Mouse (Mus musculus): ENCODE results near the gene Gpr153. TPM values are rescaled to one million over a fixed set of nuclear protein-coding genes. Genes with fewer than 3 reads are reported as not detected.
A peak's percentile ranks its signal among the peaks of the same experiment; 100 is the strongest.
"Not testable (repeated sequence)": the region's sequence is repeated elsewhere in the genome, so short reads cannot be mapped to it uniquely, and the experiment has no call there.

Gpr153 gene
- polyA plus RNA-seq (2015; fragmentation: Nextera tagmentation; extraction: Ambion mirVana) = 9.0 and 9.3 TPM in 2 replicates

DNA sequence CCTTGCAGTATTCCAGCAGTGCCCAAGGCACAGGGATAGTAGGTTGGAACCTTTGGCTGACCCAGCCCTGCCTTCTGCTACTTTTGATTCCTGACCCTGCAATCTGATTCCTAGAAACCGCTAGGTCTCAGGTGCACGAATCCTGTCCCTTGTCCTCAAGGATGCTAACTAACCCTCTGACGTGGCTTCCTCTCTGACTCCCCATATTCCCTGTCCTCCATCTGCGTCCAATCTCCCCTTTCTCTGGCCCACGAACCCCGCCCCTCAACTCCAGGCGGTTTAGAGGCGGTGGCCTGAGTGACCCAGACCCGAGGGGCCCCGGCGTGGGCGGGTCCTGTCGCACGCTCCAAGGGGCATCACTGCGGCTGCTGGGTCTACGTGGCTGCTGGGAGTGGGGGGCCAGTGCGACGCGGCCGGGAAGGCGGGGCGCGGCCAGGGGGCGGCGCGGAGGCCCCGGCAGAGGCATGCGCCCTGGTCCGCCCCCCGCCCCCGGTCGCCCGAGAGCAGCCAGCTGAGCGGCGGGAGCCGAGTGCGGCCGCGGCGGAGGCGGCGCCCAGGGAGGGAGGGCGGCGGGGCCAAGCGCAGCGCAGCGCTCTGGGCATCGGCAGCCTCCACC is at the start of gene Gpr153:
Gpr153 (plus strand) TSS at position 612 of the 616 bp plus-strand sequence.
- WGBS = under 1% methylated on average over 39 of the region's 48 CpGs
- peaks cover 41% of the 10 kb centered on the region for H3K4me1 ChIP-seq (replicated peaks)
- no peaks in the 10 kb centered on the region for H3K9me3 ChIP-seq
- peak within 1 kb of the TSS; percentile 88 for H3K4me2 ChIP-seq
- peaks cover 93% of the 10 kb centered on the region for H3K27me3 ChIP-seq
- ATAC-seq (ENCODE audit: low FRiP score) = peak; percentile 74
- H3K27ac ChIP-seq = peak within 1 kb of the TSS; percentile 61
- H3K9ac ChIP-seq = peak within 1 kb of the TSS; percentile 90
- H3K36me3 ChIP-seq = peaks cover 17% of the 10 kb centered on the region
- peak within 1 kb of the TSS; percentile 59 for H3K4me3 ChIP-seq

DNA sequence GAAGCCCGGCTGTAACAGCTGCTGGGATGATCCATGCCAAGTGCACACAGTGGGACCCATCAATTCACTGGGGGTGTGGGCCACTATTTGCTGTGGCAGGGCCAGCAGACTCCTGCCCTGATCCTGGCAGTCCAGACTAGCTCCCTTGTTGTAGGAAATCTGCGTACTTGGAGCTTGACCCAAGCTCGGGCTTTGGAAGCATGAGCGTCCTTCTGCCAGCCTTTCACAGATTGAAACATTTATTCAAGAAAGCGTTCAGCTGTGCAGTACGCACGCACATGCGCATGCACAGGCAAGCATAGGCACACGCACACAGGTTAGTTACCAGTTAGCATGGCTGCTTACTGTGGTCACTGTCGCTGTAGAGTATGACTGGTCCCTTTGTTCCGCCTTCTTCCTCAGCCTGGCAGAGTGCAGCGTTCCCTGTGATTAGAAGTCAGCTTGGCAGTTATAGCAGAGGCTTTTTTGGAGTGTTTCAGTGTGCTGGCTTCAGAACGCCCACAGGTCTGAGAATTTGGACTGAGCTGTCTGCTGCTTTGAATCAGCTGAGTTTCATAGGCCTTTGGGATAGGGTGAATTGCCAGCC is 47.0 kb upstream of the Gpr153 start:
- peaks cover 26% of the 10 kb centered on the region for H3K4me1 ChIP-seq (replicated peaks)
- H3K4me3 ChIP-seq = no peak overlapping the region
- peak overlapping the region; percentile 65 for H3K27ac ChIP-seq
- H3K4me2 ChIP-seq = no peak overlapping the region
- no peaks in the 10 kb centered on the region for H3K9me3 ChIP-seq
- ATAC-seq (ENCODE audit: low FRiP score) = 0 out of 2 replicates have a peak, but pooled peaks have one; percentile 30
- H3K36me3 ChIP-seq = peaks cover 33% of the 10 kb centered on the region
- WGBS = 68% methylated on average over 13 of the region's 13 CpGs
- H3K9ac ChIP-seq = no peak overlapping the region
- H3K27me3 ChIP-seq = peaks cover 34% of the 10 kb centered on the region

DNA sequence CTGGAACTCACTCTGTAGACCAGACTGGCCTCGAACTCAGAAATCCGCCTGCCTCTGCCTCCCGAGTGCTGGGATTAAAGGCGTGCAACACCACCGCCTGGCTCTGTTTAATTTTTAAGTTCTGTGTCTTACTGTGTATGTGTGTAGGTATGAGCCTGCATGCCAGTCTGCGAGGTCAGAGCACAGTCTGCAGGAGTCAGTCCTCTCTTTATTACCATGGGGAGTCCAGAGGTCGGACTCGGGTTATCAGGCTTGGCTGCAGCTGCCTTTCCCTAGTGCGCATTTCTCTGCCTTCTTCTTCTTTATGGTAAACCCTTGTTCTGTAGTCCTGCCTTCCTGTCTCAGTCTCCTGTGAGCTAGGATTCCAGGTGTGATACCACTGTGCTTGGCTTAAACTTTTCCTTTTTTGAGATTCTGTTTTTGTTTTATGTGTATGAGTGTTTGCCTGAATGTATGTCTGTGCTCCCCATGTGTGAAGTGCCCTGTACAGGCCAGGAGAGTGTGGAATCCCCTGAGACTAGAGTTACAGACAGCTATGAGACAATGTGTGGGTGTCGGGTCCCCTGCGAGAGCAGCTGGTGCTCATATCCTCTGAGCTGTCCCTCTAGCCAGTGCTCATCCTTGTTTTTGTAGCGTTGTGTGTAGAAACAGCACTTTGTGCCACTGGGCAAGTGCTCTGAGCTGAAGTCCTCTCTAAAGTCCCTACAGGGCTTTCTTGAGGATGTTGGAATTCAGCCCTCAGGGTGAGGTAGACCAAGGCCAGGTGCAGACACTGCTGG is 46.1 kb upstream of the Gpr153 start:
- no peak overlapping the region for H3K9ac ChIP-seq
- H3K4me2 ChIP-seq = no peak overlapping the region
- no peaks in the 10 kb centered on the region for H3K9me3 ChIP-seq
- 86% methylated on average over 12 of the region's 12 CpGs for WGBS
- H3K27ac ChIP-seq = no peak overlapping the region
- H3K4me1 ChIP-seq (replicated peaks) = peaks cover 22% of the 10 kb centered on the region
- H3K27me3 ChIP-seq = peaks cover 26% of the 10 kb centered on the region
- H3K36me3 ChIP-seq = peaks cover 32% of the 10 kb centered on the region
- no peak for ATAC-seq (ENCODE audit: low FRiP score)
- H3K4me3 ChIP-seq = no peak overlapping the region

DNA sequence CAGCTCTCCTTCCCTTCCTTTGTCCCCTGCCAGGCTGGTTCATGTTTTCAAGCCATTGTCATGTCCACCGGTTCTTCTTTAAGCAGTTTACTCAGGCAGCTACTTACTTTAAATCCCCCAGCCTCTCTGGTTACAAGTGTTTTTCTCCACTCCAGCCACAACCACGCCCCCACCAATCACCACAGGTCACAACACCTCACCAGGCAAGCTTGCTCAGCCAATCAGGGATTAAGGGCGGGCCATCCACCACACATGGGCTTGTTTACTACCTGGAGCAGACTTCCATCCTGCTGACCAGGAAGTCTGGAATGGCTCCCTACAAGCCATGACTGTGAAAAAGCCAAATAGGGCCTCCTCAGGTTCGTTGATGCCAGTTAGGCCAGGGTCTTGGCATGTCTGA is 43.7 kb upstream of the Gpr153 start:
- WGBS = 46% methylated on average over 4 of the region's 4 CpGs
- not testable (repeated sequence) for H3K9ac ChIP-seq; H3K27me3 ChIP-seq; H3K27ac ChIP-seq; H3K4me2 ChIP-seq; H3K4me3 ChIP-seq; H3K9me3 ChIP-seq; ATAC-seq (ENCODE audit: low FRiP score)
- Histone ChIP-seq H3K36me3 (peaks cover 22% of the 10 kb centered on the region), H3K4me1 (replicated peaks) (peaks cover 22% of the 10 kb centered on the region)

DNA sequence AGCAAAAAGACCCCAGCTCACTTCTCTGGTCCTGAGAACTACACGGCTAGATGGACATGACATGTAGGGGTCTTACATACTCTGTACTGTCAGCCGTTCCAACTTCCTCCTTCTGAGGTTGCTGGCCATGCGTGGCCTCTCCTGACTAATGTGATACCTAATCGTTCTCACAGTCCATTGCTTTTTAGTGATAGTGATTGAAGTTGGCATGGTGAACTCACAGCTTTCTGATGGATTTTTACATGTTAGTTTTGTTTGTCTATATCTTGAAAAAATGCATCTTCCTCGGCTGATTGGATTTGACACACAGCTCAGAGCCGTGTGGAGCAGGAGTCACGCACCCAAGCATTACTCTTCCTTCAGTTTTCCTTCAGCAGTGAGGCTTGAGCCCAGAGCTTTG is 42.7 kb upstream of the Gpr153 start:
- no peak overlapping the region for H3K4me2 ChIP-seq
- H3K4me3 ChIP-seq = no peak overlapping the region
- H3K4me1 ChIP-seq (replicated peaks) = peaks cover 22% of the 10 kb centered on the region
- 0 out of 2 replicates have a peak, but pooled peaks cover 2% of the 10 kb centered on the region for H3K27me3 ChIP-seq
- H3K36me3 ChIP-seq = peaks cover 26% of the 10 kb centered on the region
- ATAC-seq (ENCODE audit: low FRiP score) = no peak
- no peaks in the 10 kb centered on the region for H3K9me3 ChIP-seq
- H3K27ac ChIP-seq = no peak overlapping the region; the same call in 1 of the 2 replicates
- 85% methylated on average over 7 of the region's 7 CpGs for WGBS
- H3K9ac ChIP-seq = no peak overlapping the region

DNA sequence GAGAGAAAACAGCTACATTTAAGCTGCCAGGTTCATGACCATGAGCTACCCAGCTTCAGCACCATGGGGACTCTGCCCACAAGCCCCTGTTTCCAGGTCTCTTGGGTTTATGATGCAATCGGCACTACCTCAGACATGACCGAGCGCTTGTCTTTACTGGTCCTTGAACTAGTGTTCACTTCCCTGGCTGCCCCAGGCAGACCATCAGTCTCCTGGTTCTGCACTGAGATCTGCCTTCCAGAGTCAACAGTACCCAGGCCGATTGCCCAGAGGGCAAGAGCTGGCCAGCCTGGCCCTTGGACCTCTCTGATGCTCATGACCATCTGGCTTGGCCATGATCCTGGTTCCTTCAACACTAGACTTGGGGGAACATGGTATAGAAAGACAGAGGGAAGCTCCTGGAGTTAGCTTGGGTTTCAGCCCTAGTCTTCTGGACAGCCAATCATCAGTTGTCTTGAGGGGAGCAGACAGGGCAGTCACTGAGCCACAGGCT is 41.6 kb upstream of the Gpr153 start:
- WGBS = 95% methylated on average over 4 of the region's 4 CpGs
- H3K4me3 ChIP-seq = no peak overlapping the region
- no peak overlapping the region for H3K9ac ChIP-seq
- no peak overlapping the region for H3K4me2 ChIP-seq
- 0 out of 2 replicates have a peak, but pooled peaks cover 2% of the 10 kb centered on the region for H3K27me3 ChIP-seq
- no peaks in the 10 kb centered on the region for H3K9me3 ChIP-seq
- H3K36me3 ChIP-seq = peaks cover 33% of the 10 kb centered on the region
- ATAC-seq (ENCODE audit: low FRiP score) = no peak
- no peak overlapping the region for H3K27ac ChIP-seq
- peaks cover 15% of the 10 kb centered on the region for H3K4me1 ChIP-seq (replicated peaks)

DNA sequence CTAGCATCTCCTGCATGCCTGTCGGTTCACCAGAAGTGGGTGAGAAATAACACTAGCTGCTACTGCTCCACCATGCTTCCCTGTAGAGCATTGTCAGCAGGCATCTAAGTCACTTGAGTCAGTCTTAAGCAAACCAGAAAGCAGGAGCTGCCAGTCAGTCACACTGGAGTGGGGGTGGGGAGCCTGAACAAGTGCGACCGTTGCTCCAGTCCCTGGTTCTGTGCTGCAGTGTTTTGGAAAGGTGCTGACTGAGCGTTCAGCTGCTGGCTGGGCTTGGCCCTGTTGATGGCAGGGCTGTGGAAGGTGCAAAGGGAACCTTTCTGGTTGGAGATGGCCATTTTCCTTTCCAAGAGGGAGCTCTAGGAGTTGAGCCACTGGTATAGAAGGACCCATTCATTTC is 34.1 kb upstream of the Gpr153 start:
- Histone ChIP-seq H3K27ac (no peak overlapping the region), H3K4me3 (no peak overlapping the region), H3K4me1 (replicated peaks) (peaks cover 5% of the 10 kb centered on the region), H3K4me2 (no peak overlapping the region), H3K27me3 (no peaks in the 10 kb centered on the region), H3K36me3 (peaks cover 59% of the 10 kb centered on the region), H3K9me3 (no peaks in the 10 kb centered on the region), H3K9ac (no peak overlapping the region)
- no peak for ATAC-seq (ENCODE audit: low FRiP score)
- WGBS = 65% methylated on average over 4 of the region's 4 CpGs

DNA sequence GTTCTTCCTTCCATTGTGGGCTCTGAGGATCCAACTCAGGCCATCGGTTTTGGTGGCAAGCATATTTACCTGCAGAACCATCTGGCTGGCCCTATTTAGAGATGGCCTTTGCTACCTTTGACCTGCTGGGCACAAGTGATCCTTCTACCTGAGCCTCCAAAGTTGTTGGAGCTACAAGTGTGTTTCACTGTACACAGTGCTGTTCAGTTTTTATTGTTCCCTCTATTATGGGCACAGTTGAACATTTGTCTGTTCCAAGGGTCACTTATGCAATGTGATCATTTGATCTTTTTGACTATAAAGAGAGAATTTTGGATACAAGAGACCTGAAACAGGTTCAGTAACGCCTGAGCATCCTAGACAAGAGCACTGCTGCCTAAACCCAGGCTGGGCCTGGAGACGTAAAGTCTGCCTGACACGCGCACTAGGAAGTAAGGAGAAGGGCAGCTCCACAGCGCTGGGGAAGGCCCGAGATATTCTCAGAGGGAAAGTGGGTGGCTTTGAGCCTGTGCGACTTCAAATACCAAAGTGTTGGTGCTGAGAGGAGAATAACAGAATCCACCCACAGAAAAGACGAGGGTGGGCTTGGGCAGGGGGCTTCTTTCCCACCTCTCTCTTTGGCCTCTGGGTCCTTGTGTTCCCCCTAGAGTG is 30.7 kb upstream of the Gpr153 start:
- Histone ChIP-seq H3K4me3 (no peak overlapping the region), H3K4me1 (replicated peaks) (peaks cover 26% of the 10 kb centered on the region), H3K9me3 (no peaks in the 10 kb centered on the region), H3K27me3 (no peaks in the 10 kb centered on the region), H3K27ac (no peak overlapping the region), H3K4me2 (no peak overlapping the region), H3K9ac (no peak overlapping the region), H3K36me3 (peaks cover 39% of the 10 kb centered on the region)
- WGBS = 88% methylated on average over 9 of the region's 9 CpGs
- no peak for ATAC-seq (ENCODE audit: low FRiP score)

DNA sequence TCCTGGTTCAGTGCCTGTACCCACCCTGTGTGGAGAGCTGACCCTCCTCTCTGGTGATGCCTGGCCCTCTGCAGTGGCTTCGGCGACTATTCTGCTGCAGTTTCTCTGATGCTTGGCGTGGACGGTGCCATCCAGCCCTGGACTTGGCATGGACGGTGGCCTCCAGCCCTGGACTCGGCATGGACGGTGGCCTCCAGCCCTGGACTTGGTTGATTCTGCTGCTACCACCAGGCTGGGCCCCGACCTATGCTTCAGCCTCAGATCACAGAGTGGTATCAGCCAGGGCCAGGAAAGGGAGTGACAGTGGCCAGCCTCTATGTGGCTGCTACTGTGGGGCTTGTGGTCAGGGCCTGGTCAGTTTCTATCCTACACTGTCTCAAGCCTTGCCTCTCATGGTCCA is 30.1 kb upstream of the Gpr153 start:
- Histone ChIP-seq H3K4me1 (replicated peaks) (peaks cover 26% of the 10 kb centered on the region), H3K4me3 (no peak overlapping the region), H3K36me3 (peaks cover 33% of the 10 kb centered on the region), H3K9ac (no peak overlapping the region), H3K4me2 (no peak overlapping the region), H3K27me3 (no peaks in the 10 kb centered on the region), H3K27ac (no peak overlapping the region), H3K9me3 (no peaks in the 10 kb centered on the region)
- 97% methylated on average over 8 of the region's 8 CpGs for WGBS
- ATAC-seq (ENCODE audit: low FRiP score) = no peak

DNA sequence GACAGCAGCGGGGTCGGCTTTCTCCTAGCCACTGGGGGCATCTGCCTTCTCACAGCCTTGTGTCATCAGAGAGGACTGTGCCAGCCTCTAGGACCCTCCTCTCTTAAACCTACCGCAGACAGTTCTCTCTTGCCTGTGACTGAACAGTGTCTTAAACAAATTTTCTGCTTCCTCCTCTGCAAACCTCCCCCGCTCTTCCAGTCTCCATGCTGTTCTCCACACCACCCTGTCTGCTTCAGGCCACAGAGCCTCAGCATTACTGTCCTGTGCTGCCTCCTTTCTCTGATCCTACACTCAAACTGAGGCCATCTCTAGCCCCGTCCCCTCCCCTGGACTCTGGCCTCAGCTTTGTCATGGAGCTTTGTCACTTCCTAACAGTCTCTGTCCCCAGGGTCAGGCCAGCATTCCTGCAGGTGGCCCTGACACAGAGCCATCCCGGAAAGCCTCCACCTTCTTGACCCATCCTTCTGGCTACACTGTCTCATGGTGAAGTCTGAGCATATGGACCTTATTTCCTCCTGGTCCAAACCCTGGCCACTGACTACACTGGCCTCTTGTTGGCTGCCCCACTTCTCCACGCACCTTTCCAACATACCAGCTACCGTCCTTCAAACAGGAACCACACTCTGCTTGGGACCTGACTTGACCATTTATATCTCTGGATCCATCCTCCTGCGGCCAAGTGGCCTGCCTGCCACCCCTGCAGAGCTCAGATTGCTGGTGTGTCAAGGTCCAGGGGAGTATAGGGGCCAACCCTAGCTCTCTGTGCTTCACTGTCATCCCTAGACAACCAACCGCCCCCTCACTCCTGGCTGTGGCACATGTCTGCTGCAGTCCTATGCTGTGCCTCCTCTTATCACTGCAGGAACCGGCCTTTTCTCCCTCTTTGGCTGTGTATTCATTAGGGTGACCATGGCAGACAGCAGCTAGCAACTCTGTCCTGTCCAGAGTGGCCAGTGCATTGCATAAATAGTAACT is 29.2 kb upstream of the Gpr153 start:
- ATAC-seq (ENCODE audit: low FRiP score) = no peak
- no peak overlapping the region for H3K27ac ChIP-seq
- no peaks in the 10 kb centered on the region for H3K9me3 ChIP-seq
- H3K4me3 ChIP-seq = no peak overlapping the region
- H3K4me2 ChIP-seq = no peak overlapping the region
- WGBS = 86% methylated on average over 11 of the region's 11 CpGs
- H3K4me1 ChIP-seq (replicated peaks) = peaks cover 26% of the 10 kb centered on the region
- peak overlapping the region; percentile 16; the same call in 1 of the 2 replicates for H3K9ac ChIP-seq
- no peaks in the 10 kb centered on the region for H3K27me3 ChIP-seq
- peaks cover 28% of the 10 kb centered on the region for H3K36me3 ChIP-seq

DNA sequence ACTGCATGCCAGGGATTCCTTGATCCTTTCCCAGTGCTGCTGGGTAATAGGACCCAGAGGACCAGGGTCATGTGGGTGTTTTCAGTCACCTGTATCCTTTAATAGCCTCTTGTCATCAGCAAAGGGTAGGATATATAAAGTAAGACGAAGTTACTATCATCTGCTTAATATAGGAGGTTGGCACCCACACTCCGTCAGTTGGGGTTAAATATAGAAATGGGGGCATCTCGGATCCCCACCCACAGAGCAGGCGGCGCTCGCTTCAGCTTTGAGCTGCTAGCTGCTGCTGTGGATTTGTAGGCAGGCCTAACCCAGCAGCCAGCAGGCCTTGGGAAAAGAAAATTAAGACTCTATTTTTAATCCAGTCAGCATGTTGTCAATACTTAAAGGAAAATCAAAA is 28.0 kb upstream of the Gpr153 start:
- Histone ChIP-seq H3K27ac (0 out of 2 replicates have a peak overlapping the region, but pooled peaks have one; percentile 37), H3K4me2 (no peak overlapping the region), H3K27me3 (no peaks in the 10 kb centered on the region), H3K4me1 (replicated peaks) (peaks cover 26% of the 10 kb centered on the region), H3K36me3 (peaks cover 20% of the 10 kb centered on the region), H3K9ac (peak overlapping the region; percentile 53), H3K9me3 (no peaks in the 10 kb centered on the region), H3K4me3 (no peak overlapping the region)
- no peak for ATAC-seq (ENCODE audit: low FRiP score)
- WGBS = 86% methylated on average over 6 of the region's 6 CpGs
